Mouse (Mus musculus) left cerebral cortex, postnatal 14 days (tissue): ENCODE results near the gene Micu2. TPM values are rescaled to one million over a fixed set of nuclear protein-coding genes. Genes with fewer than 3 reads are reported as not detected.

Experiments
- total RNA-seq, 2 experiments: library from RNA; stranded (reverse); gene quantifications; 2 replicates each; pipeline ENCODE4 v1.2.3; 2021

Micu2 gene
- total RNA-seq, 2 experiments from 2014 or later = 23.2 to 24.0 TPM

Other genes with a start within 250 kb of the Micu2 start
- 10 to 100 TPM; 11.3 to 13.5 TPM for gene Lats2, start 240.9 kb downstream of the Micu2 start, total RNA-seq
- 10 to 100 TPM; 46.2 to 59.6 TPM for gene Sap18, start 201.1 kb downstream of the Micu2 start, total RNA-seq
- gene Ska3, start 173.1 kb downstream of the Micu2 start, total RNA-seq = 1 to 10 TPM in 1 of 2 experiments, under 1 TPM in 1; 0.97 to 2.2 TPM
- gene Mrpl57, start 173.0 kb downstream of the Micu2 start, total RNA-seq = 10 to 100 TPM; 65.6 to 87.1 TPM
- gene Zdhhc20, start 109.0 kb downstream of the Micu2 start, total RNA-seq = 10 to 100 TPM; 26.1 to 30.4 TPM
- gene Fgf9, start 71.3 kb upstream of the Micu2 start, total RNA-seq = 10 to 100 TPM; 20.9 to 22.2 TPM